Mouse (Mus musculus) embryonic facial prominence, embryonic 11.5 days (tissue): Measurements from ENCODE around the gene Cnpy4. TPM values are rescaled to one million over a fixed set of nuclear protein-coding genes. Genes with fewer than 3 reads are reported as not detected.
"Not testable (repeated sequence)": the region's sequence is repeated elsewhere in the genome, so short reads cannot be mapped to it uniquely, and the experiment has no call there.

ENCODE experiments used
- ATAC-seq: fragments of 200-750 bp; cut with Nextera tagmentation; replicated peaks from 2 replicates; pipeline ENCODE4 v1.8.0; 2017; ENCODE audit warnings: low read depth; ENCODE audit not compliant: insufficient number of reproducible peaks, low FRiP score, low TSS enrichment
- DNase-seq: peaks from one replicate; pipeline ENCODE4 v3.0.0-alpha.2; 2015; ENCODE audit warnings: low spot score
- H3K27ac ChIP-seq: fragments of 300-500 bp; sonication (generic); replicated peaks from 2 replicates; pipeline ENCODE4 v1.5.1; 2014; ENCODE audit warnings: mild to moderate bottlenecking, low read depth, low read length, control low read depth
- H3K27me3 ChIP-seq: fragments of 300-500 bp; sonication (generic); 2 replicates; pipeline ENCODE4 v1.6.1; 2014; ENCODE audit warnings: mild to moderate bottlenecking, low read length, moderate library complexity, mixed read lengths; ENCODE audit not compliant: control insufficient read depth, insufficient read depth
- H3K36me3 ChIP-seq: fragments of 300-500 bp; sonication (generic); replicated peaks from 2 replicates; pipeline ENCODE4 v1.6.1; 2014; ENCODE audit warnings: low read depth, mild to moderate bottlenecking, low read length, moderate library complexity, mixed read lengths; ENCODE audit not compliant: control insufficient read depth, insufficient read depth
- H3K4me1 ChIP-seq: fragments of 300-500 bp; sonication (generic); 2 replicates; pipeline ENCODE4 v1.6.1; 2014; ENCODE audit warnings: low read length, mixed read lengths; ENCODE audit not compliant: control insufficient read depth, insufficient read depth
- H3K4me2 ChIP-seq: fragments of 300-500 bp; sonication (generic); 2 replicates; pipeline ENCODE4 v1.6.1; 2014; ENCODE audit warnings: low read depth, mild to moderate bottlenecking, control low read depth, low read length, moderate library complexity
- H3K4me3 ChIP-seq: fragments of 300-500 bp; sonication (generic); 2 replicates; pipeline ENCODE4 v1.5.1; 2014; ENCODE audit warnings: low read depth, low read length, control low read depth
- H3K9ac ChIP-seq: fragments of 300-500 bp; sonication (generic); replicated peaks from 2 replicates; pipeline ENCODE4 v1.6.1; 2014; ENCODE audit warnings: mild to moderate bottlenecking, control low read depth, low read length
- H3K9me3 ChIP-seq: fragments of 300-500 bp; sonication (generic); replicated peaks from 2 replicates; pipeline ENCODE4 v1.6.1; 2016; ENCODE audit warnings: mild to moderate bottlenecking, low read length, inconsistent platforms, mixed read lengths; ENCODE audit not compliant: control insufficient read depth
- WGBS: fragments of 180-500 bp; shearing (Covaris S2); extraction: QIAGEN DNeasy Blood & Tissue Kit; methylation state at CpG from one replicate; pipeline ENCODE4 v1.1.7; 2014; 5-methylcytosine and 5-hydroxymethylcytosine counted together
- polyA plus RNA-seq: library from polyadenylated mRNA; unstranded; fragments of >200 nt; fragmentation: Nextera tagmentation; extraction: Ambion mirVana; gene quantifications from 2 replicates; pipeline ENCODE4 v1.2.1, GENCODE M21; 2014

Gene Cnpy4
- polyA plus RNA-seq, 1 experiment from 2014 or later: 56.4 TPM

- 9% methylated on average over 54 of the region's 54 CpGs for WGBS
- Histone ChIP-seq H3K27ac (peak within 1 kb of the TSS; percentile 31; the same call in 1 of the 2 replicates), H3K4me2 (peak within 1 kb of the TSS; percentile 96), H3K36me3 (peaks cover 4% of the 10 kb centered on the region; the same call in 1 of the 2 replicates), H3K9ac (peak within 1 kb of the TSS; percentile 89), H3K4me3 (peak within 1 kb of the TSS; percentile 68), H3K4me1 (no peaks in the 10 kb centered on the region), H3K27me3 (no peaks in the 10 kb centered on the region), H3K9me3 (no peaks in the 10 kb centered on the region)
- peak; percentile 86 for DNase-seq
- ATAC-seq: peak; percentile 82
Measured at GRCm38 (mm10) chr5:138193771-138194727, 6.8 kb downstream of the Cnpy4 start, which contains the start of gene Mblac1. Gene Mblac1 (plus strand): TSS chr5:138194314.

GRCm38 (mm10) chr5:138194755-138195345, 7.6 kb downstream of the Cnpy4 start:
- 2% methylated on average over 29 of the region's 29 CpGs for whole genome bisulfite sequencing
- peak overlapping the region; percentile 68 for H3K4me3 ChIP-seq
- ATAC-seq: peak; percentile 36

GRCm38 (mm10) chr5:138195463-138195862, 8.2 kb downstream of the Cnpy4 start:
- no peaks in the 10 kb centered on the region for H3K36me3 ChIP-seq
- WGBS: 75% methylated on average over 7 of the region's 7 CpGs
- DNase-seq: no peak
- no peak overlapping the region; the same call in 1 of the 2 replicates for H3K4me2 ChIP-seq
- H3K9me3 ChIP-seq: no peaks in the 10 kb centered on the region
- H3K27ac ChIP-seq: no peak overlapping the region
- no peak overlapping the region for H3K4me3 ChIP-seq
- ATAC-seq: no peak
- H3K4me1 ChIP-seq: no peaks in the 10 kb centered on the region
- H3K27me3 ChIP-seq: no peaks in the 10 kb centered on the region
- no peak overlapping the region; the same call in 1 of the 2 replicates for H3K9ac ChIP-seq

More at GRCm38 (mm10) chr5:138194755-138195345, 7.6 kb downstream of the Cnpy4 start:
- peak overlapping the region; percentile 89 for H3K9ac ChIP-seq
- H3K27me3 ChIP-seq: no peaks in the 10 kb centered on the region
- peak overlapping the region; percentile 31; the same call in 1 of the 2 replicates for H3K27ac ChIP-seq
- H3K4me1 ChIP-seq: no peaks in the 10 kb centered on the region
- peak overlapping the region; percentile 96 for H3K4me2 ChIP-seq
- peaks cover 4% of the 10 kb centered on the region; the same call in 1 of the 2 replicates for H3K36me3 ChIP-seq
- H3K9me3 ChIP-seq: no peaks in the 10 kb centered on the region
- DNase-seq: peak; percentile 37

- Histone ChIP-seq H3K4me2 (no peak overlapping the region), H3K27ac (no peak overlapping the region), H3K4me1 (no peaks in the 10 kb centered on the region), H3K4me3 (no peak overlapping the region), H3K36me3 (no peaks in the 10 kb centered on the region), H3K27me3 (no peaks in the 10 kb centered on the region), H3K9me3 (no peaks in the 10 kb centered on the region), H3K9ac (no peak overlapping the region)
- 13% methylated on average over 1 of the region's 1 CpGs for WGBS
- peak; percentile 25 for DNase-seq
- ATAC-seq: no peak
Measured at GRCm38 (mm10) chr5:138199576-138199975, 12.3 kb downstream of the Cnpy4 start.

GRCm38 (mm10) chr5:138202086-138202485, 14.8 kb downstream of the Cnpy4 start:
- ATAC-seq (no peak), DNase-seq (no peak)
- Histone ChIP-seq H3K9ac (no peak overlapping the region), H3K4me1 (no peaks in the 10 kb centered on the region), H3K4me3 (no peak overlapping the region), H3K27me3 (no peaks in the 10 kb centered on the region), H3K27ac (no peak overlapping the region), H3K9me3 (no peaks in the 10 kb centered on the region), H3K36me3 (no peaks in the 10 kb centered on the region), H3K4me2 (no peak overlapping the region)
- WGBS: 84% methylated on average over 3 of the region's 3 CpGs

- no peaks in the 10 kb centered on the region for H3K36me3 ChIP-seq
- no peaks in the 10 kb centered on the region for H3K27me3 ChIP-seq
- no peak overlapping the region for H3K9ac ChIP-seq
- ATAC-seq: no peak
- 82% methylated on average over 1 of the region's 1 CpGs for WGBS
- no peaks in the 10 kb centered on the region for H3K4me1 ChIP-seq
- H3K4me3 ChIP-seq: no peak overlapping the region
- no peak for DNase-seq
- H3K9me3 ChIP-seq: no peaks in the 10 kb centered on the region
- H3K4me2 ChIP-seq: no peak overlapping the region
- no peak overlapping the region for H3K27ac ChIP-seq
Measured at GRCm38 (mm10) chr5:138207253-138207652, 20.0 kb downstream of the Cnpy4 start.

GRCm38 (mm10) chr5:138207873-138208272, 20.6 kb downstream of the Cnpy4 start:
- Histone ChIP-seq H3K4me3 (no peak overlapping the region), H3K27ac (no peak overlapping the region), H3K36me3 (no peaks in the 10 kb centered on the region), H3K4me1 (no peaks in the 10 kb centered on the region), H3K27me3 (no peaks in the 10 kb centered on the region), H3K4me2 (no peak overlapping the region), H3K9me3 (no peaks in the 10 kb centered on the region), H3K9ac (no peak overlapping the region)
- WGBS: 85% methylated on average over 4 of the region's 4 CpGs
- DNase-seq (no peak), ATAC-seq (no peak)

- DNase-seq, H3K9ac ChIP-seq: not testable (repeated sequence)
- WGBS: 93% methylated on average over 13 of the region's 13 CpGs
Measured at GRCm38 (mm10) chr5:138216632-138217031, 29.3 kb downstream of the Cnpy4 start.

More at GRCm38 (mm10) chr5:138216632-138217031, 29.3 kb downstream of the Cnpy4 start:
- ATAC-seq, H3K36me3 ChIP-seq, H3K4me1 ChIP-seq, H3K4me3 ChIP-seq, H3K9me3 ChIP-seq, H3K27me3 ChIP-seq, H3K27ac ChIP-seq, H3K4me2 ChIP-seq: not testable (repeated sequence)
